Mouse (Mus musculus) hindbrain, embryonic 12.5 days (tissue): ENCODE results near the gene Slc7a5. TPM values are rescaled to one million over a fixed set of nuclear protein-coding genes. Genes with fewer than 3 reads are reported as not detected.

Source experiments
- ATAC-seq: fragments of 200-750 bp; cut with Nextera tagmentation; 2 replicates; pipeline ENCODE4 v1.8.0; 2017; ENCODE audit warnings: moderate TSS enrichment; ENCODE audit not compliant: low FRiP score
- H3K27ac ChIP-seq: fragments of 300-500 bp; sonication (generic); 2 replicates; pipeline ENCODE4 v1.5.1; 2016; ENCODE audit warnings: mild to moderate bottlenecking
- H3K27me3 ChIP-seq: fragments of 300-500 bp; sonication (generic); 2 replicates; pipeline ENCODE4 v1.6.1; 2016; ENCODE audit warnings: mild to moderate bottlenecking
- H3K36me3 ChIP-seq: fragments of 300-500 bp; sonication (generic); 2 replicates; pipeline ENCODE4 v1.6.1; 2016; ENCODE audit warnings: mild to moderate bottlenecking
- H3K4me1 ChIP-seq: fragments of 300-500 bp; sonication (generic); 2 replicates; pipeline ENCODE4 v1.6.1; 2016
- H3K4me2 ChIP-seq: fragments of 300-500 bp; sonication (generic); replicated peaks from 2 replicates; pipeline ENCODE4 v1.6.1; 2016; ENCODE audit warnings: mild to moderate bottlenecking
- H3K4me3 ChIP-seq: fragments of 300-500 bp; sonication (generic); 2 replicates; pipeline ENCODE4 v1.5.1; 2016; ENCODE audit warnings: mild to moderate bottlenecking
- H3K9ac ChIP-seq: fragments of 300-500 bp; sonication (generic); 2 replicates; pipeline ENCODE4 v1.6.1; 2016; ENCODE audit warnings: mild to moderate bottlenecking, moderate library complexity
- H3K9me3 ChIP-seq: fragments of 300-500 bp; sonication (generic); replicated peaks from 2 replicates; pipeline ENCODE4 v1.6.1; 2016; ENCODE audit warnings: mild to moderate bottlenecking
- WGBS: fragments of 180-500 bp; shearing (Covaris S2); methylation state at CpG from one replicate; pipeline ENCODE4 v1.1.7; 2016; 5-methylcytosine and 5-hydroxymethylcytosine counted together
- polyA plus RNA-seq: library from polyadenylated mRNA; unstranded; fragments of >200 nt; fragmentation: Nextera tagmentation; extraction: Ambion mirVana; gene quantifications from 2 replicates; pipeline ENCODE4 v1.2.1, GENCODE M21; 2016

Slc7a5 gene
- polyA plus RNA-seq, 1 experiment from 2014 or later, result 29.4 TPM

DNA sequence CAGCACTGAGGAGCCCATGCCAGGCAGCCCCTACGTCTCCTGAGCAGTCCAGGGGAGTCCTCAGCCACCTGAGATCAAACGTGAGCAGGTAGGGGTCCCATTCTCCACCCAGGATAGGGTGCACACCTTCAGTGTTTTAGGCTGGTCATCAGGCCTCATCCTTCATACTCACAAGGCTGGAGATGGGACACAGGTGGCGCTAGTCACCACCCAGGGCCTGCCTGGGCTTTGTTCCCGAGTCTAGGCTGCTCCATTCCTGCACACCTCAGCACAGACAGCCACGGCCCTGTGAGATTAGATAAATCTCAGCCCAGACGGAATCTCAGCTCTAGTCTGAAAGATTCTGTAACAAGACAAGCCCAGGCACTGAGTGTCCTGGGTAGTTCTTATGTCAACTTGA lies 3.5 kb downstream of the Slc7a5 start:
- no peak overlapping the region for H3K4me3 ChIP-seq
- ATAC-seq, result no peak
- H3K4me1 ChIP-seq, result peaks cover 35% of the 10 kb centered on the region
- H3K36me3 ChIP-seq, result no peaks in the 10 kb centered on the region
- no peaks in the 10 kb centered on the region for H3K9me3 ChIP-seq
- 69% methylated on average over 6 of the region's 6 CpGs for WGBS
- no peak overlapping the region for H3K9ac ChIP-seq
- H3K27ac ChIP-seq, result no peak overlapping the region
- H3K27me3 ChIP-seq, result peaks cover 9% of the 10 kb centered on the region
- no peak overlapping the region for H3K4me2 ChIP-seq

- peaks cover 51% of the 10 kb centered on the region for H3K4me1 ChIP-seq
- H3K9ac ChIP-seq, result no peak overlapping the region
- no peak for ATAC-seq
- peak overlapping the region; percentile 11; the same call in 1 of the 2 replicates for H3K4me2 ChIP-seq
- no peak overlapping the region for H3K4me3 ChIP-seq
- no peaks in the 10 kb centered on the region for H3K27me3 ChIP-seq
- H3K36me3 ChIP-seq, result no peaks in the 10 kb centered on the region
- 48% methylated on average over 8 of the region's 8 CpGs for WGBS
- no peak overlapping the region for H3K27ac ChIP-seq
- no peaks in the 10 kb centered on the region for H3K9me3 ChIP-seq
Measured at GRCm38 (mm10) chr8:121901498-121902236, 5.8 kb downstream of the Slc7a5 start.

GRCm38 (mm10) chr8:121899180-121900044 lies 8.1 kb downstream of the Slc7a5 start:
- peaks cover 45% of the 10 kb centered on the region for H3K4me1 ChIP-seq
- H3K36me3 ChIP-seq, result no peaks in the 10 kb centered on the region
- no peaks in the 10 kb centered on the region for H3K9me3 ChIP-seq
- 0 out of 2 replicates have a peak overlapping the region, but pooled peaks have one; percentile 32 for H3K9ac ChIP-seq
- no peak overlapping the region for H3K4me3 ChIP-seq
- 71% methylated on average over 18 of the region's 18 CpGs for WGBS
- no peak overlapping the region for H3K4me2 ChIP-seq
- peak; percentile 23; the same call in 1 of the 2 replicates for ATAC-seq
- H3K27ac ChIP-seq, result peak overlapping the region; percentile 71; the same call in 1 of the 2 replicates
- H3K27me3 ChIP-seq, result no peaks in the 10 kb centered on the region

GRCm38 (mm10) chr8:121898401-121898931 lies 9.0 kb downstream of the Slc7a5 start:
- H3K4me1 ChIP-seq, result peaks cover 45% of the 10 kb centered on the region
- 10% methylated on average over 4 of the region's 4 CpGs for WGBS
- H3K4me3 ChIP-seq, result no peak overlapping the region

DNA sequence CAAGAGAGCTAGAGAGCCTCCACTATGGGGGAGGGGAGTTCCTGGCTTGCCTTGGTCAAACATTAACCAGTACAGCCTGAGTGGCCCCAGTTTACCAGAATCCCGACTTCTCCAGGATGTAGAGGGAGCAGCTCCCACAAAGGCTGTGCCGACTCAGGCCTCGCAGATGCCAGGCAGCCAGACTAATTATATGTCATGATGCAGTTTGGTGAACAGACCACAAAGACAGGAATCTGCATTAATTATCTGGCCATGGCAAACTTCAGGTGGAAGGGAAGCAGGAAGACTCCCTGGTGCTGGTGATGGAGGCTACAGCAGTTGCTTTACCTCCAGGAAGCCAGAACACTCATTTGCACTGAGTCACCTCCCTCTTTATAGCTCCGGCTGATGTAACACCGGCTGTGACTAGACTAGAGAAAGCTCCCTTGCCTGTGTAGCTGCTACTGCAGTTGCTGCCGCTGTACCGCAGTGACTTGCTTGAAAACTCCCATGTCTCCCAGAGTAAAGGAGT lies 9.6 kb downstream of the Slc7a5 start:
- no peaks in the 10 kb centered on the region for H3K9me3 ChIP-seq
- no peaks in the 10 kb centered on the region for H3K36me3 ChIP-seq
- peak; percentile 50 for ATAC-seq
- H3K27me3 ChIP-seq, result no peaks in the 10 kb centered on the region
- no peak overlapping the region for H3K4me3 ChIP-seq
- H3K4me2 ChIP-seq, result peak overlapping the region; percentile 22; the same call in 1 of the 2 replicates
- H3K4me1 ChIP-seq, result peaks cover 45% of the 10 kb centered on the region
- H3K9ac ChIP-seq, result peak overlapping the region; percentile 2; the same call in 1 of the 2 replicates
- peak overlapping the region; percentile 71 for H3K27ac ChIP-seq
- 16% methylated on average over 7 of the region's 7 CpGs for WGBS

More at GRCm38 (mm10) chr8:121898401-121898931, 9.0 kb downstream of the Slc7a5 start:
- H3K9ac ChIP-seq, result peak overlapping the region; percentile 32; the same call in 1 of the 2 replicates
- H3K27me3 ChIP-seq, result no peaks in the 10 kb centered on the region
- no peaks in the 10 kb centered on the region for H3K36me3 ChIP-seq
- peak overlapping the region; percentile 22 for H3K4me2 ChIP-seq
- peak overlapping the region; percentile 71 for H3K27ac ChIP-seq
- ATAC-seq, result peak; percentile 81
- no peaks in the 10 kb centered on the region for H3K9me3 ChIP-seq

- 76% methylated on average over 9 of the region's 9 CpGs for WGBS
- no peaks in the 10 kb centered on the region for H3K36me3 ChIP-seq
- peaks cover 45% of the 10 kb centered on the region for H3K4me1 ChIP-seq
- H3K27me3 ChIP-seq, result no peaks in the 10 kb centered on the region
- H3K9me3 ChIP-seq, result no peaks in the 10 kb centered on the region
- peak overlapping the region; percentile 24; the same call in 1 of the 2 replicates for H3K9ac ChIP-seq
- 0 out of 2 replicates have a peak overlapping the region, but pooled peaks have one; percentile 22 for H3K4me2 ChIP-seq
- no peak overlapping the region for H3K27ac ChIP-seq
- ATAC-seq, result no peak
- no peak overlapping the region for H3K4me3 ChIP-seq
Measured at GRCm38 (mm10) chr8:121897205-121897604, 10.3 kb downstream of the Slc7a5 start.

GRCm38 (mm10) chr8:121896476-121897145 lies 10.9 kb downstream of the Slc7a5 start:
- Histone ChIP-seq H3K9me3 (no peaks in the 10 kb centered on the region), H3K4me3 (no peak overlapping the region), H3K9ac (peak overlapping the region; percentile 24; the same call in 1 of the 2 replicates), H3K4me2 (no peak overlapping the region), H3K27ac (no peak overlapping the region), H3K27me3 (no peaks in the 10 kb centered on the region), H3K36me3 (no peaks in the 10 kb centered on the region), H3K4me1 (peaks cover 39% of the 10 kb centered on the region)
- WGBS, result 21% methylated on average over 12 of the region's 12 CpGs
- no peak for ATAC-seq

- no peak overlapping the region for H3K4me2 ChIP-seq
- ATAC-seq, result no peak
- H3K9ac ChIP-seq, result no peak overlapping the region
- H3K36me3 ChIP-seq, result no peaks in the 10 kb centered on the region
- H3K27ac ChIP-seq, result 0 out of 2 replicates have a peak overlapping the region, but pooled peaks have one; percentile 9
- no peaks in the 10 kb centered on the region for H3K27me3 ChIP-seq
- peaks cover 36% of the 10 kb centered on the region for H3K4me1 ChIP-seq
- no peaks in the 10 kb centered on the region for H3K9me3 ChIP-seq
- 71% methylated on average over 7 of the region's 7 CpGs for whole genome bisulfite sequencing
- no peak overlapping the region for H3K4me3 ChIP-seq
Measured at GRCm38 (mm10) chr8:121895910-121896309, 11.6 kb downstream of the Slc7a5 start.

DNA sequence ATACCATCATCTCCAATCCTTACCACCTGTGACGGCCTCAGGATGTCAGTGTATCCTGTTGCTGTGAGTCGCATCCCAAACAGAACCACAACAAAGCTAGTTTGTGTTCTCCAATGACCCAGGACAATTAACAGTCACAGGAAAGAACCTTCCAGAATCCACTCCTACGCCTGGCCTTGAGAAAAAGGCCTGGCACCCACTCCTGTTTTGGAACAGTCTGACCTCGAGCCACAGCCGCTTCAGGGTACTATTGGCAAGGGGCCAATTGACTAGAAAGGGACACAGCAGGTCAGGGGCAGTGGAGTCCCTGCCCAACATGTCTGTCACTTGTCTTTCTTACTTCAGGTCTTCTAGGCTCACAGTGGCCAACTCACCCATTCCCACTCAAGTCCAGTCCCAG lies 14.6 kb downstream of the Slc7a5 start:
- Histone ChIP-seq H3K27ac (no peak overlapping the region), H3K4me3 (no peak overlapping the region), H3K9ac (no peak overlapping the region), H3K4me1 (peaks cover 20% of the 10 kb centered on the region), H3K36me3 (peaks cover 3% of the 10 kb centered on the region), H3K9me3 (no peaks in the 10 kb centered on the region), H3K27me3 (no peaks in the 10 kb centered on the region), H3K4me2 (no peak overlapping the region)
- 86% methylated on average over 5 of the region's 5 CpGs for WGBS
- ATAC-seq, result no peak

DNA sequence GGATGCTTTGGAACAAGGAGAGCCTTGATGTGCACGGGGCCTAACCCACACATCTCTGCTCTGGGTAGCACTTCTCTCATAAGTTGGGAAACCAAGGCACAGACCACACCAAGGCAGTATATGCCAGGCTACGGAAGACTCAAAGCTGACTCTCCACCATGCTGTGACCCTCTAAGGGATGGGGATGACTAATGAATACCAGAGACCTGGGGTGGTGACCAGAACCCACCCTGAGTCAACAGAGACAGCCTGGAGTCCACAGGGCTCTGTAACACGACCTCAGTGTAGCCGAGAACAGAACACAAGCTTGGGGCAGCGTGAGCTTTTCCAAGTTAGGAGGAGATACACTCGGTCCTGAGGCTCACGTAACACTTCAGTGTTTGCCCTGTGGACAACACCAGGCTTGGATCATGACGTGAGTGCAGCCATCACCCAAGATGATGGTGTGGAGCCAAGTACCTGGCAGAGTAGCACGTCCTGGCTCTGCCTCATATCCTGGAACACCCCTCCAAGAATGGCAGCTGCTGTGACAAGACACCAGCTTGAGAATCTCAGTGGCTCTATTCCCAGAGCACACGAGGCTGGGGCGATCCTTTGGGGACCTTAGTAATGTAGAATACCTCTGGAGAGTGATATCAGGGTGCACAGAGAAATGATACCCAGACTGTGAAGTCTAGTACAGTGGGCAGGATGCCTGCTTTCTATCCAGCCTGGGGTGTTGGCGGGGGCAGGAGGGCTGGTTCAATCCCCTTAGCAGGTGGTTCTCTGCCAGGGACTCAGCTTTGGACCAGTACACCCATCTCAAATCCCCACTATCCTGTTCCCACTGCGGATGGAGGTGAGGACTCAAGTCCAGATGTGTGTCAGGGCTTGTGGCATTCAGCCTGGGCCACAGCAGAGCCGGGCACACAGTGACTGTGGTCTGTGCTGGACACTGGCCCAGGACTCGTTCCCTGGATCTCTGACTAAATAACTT lies 17.4 kb downstream of the Slc7a5 start:
- Histone ChIP-seq H3K27me3 (no peaks in the 10 kb centered on the region), H3K36me3 (peaks cover 29% of the 10 kb centered on the region), H3K4me3 (no peak overlapping the region), H3K9me3 (no peaks in the 10 kb centered on the region), H3K4me2 (no peak overlapping the region), H3K27ac (no peak overlapping the region), H3K4me1 (no peaks in the 10 kb centered on the region), H3K9ac (no peak overlapping the region)
- no peak for ATAC-seq
- 82% methylated on average over 15 of the region's 15 CpGs for WGBS

GRCm38 (mm10) chr8:121889317-121889716 lies 18.2 kb downstream of the Slc7a5 start:
- no peaks in the 10 kb centered on the region for H3K4me1 ChIP-seq
- no peak overlapping the region for H3K4me2 ChIP-seq
- WGBS, result 100% methylated on average over 1 of the region's 1 CpGs
- no peaks in the 10 kb centered on the region for H3K27me3 ChIP-seq
- H3K9me3 ChIP-seq, result no peaks in the 10 kb centered on the region
- no peak overlapping the region for H3K9ac ChIP-seq
- H3K4me3 ChIP-seq, result no peak overlapping the region
- H3K27ac ChIP-seq, result no peak overlapping the region
- peaks cover 36% of the 10 kb centered on the region for H3K36me3 ChIP-seq
- no peak for ATAC-seq
